Mouse (Mus musculus) mouse trophoblast stem cell (cell line): Measurements from ENCODE around the gene Olfr340.
"Not testable (repeated sequence)": the region's sequence is repeated elsewhere in the genome, so short reads cannot be mapped to it uniquely, and the experiment has no call there.

Source experiments
- in situ Hi-C, 2 experiments: fragments of 300-500 bp; cut with MseI, MboI; formaldehyde crosslinking; loops; 2 replicates in 1 of 2; 3 replicates in 1 of 2; pipeline ENCODE4 v1.15.1; 2025

Olfr340 gene

DNA sequence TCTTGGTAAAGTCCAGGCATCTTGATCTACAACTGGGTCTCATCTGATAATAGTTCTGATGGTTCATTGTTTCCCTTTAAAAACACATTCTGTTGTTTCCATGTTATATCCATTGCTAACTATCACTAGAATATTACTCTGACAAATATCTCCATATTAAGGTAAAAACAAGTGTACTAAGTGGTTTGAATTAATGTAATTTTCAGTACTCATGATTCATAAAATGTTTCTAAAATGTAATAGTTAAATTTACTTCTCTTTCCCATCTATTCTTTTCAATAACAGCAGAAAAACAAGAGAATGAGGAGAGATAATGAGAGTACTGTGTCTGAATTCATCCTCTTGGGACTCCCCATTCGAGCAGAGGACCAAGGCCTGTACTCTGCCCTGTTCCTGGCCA, at the start of gene Olfr340:
TSS of gene Olfr340 (plus strand) at position 301 of the 400 bp plus-strand sequence.
- in situ Hi-C loops: no loop called here

DNA sequence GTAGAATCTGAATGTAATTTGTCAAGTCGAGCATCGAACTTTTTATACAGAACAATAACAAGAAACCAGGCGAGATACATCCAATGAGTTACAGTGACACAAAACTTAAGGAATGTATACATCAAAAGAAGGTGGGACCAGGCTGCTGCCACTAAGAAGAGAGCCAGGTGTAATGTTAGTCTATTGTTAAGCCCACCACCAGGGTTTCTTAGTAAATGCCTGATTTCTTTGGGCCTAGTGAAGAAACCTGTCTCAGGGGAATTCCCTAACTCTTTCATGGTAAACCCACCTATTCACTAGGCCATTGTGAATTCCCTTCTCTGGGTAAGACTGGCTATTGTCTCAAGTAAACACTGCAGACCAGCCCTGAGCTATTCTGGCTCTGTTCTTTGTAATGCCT, 37.2 kb upstream of the Olfr340 start:
- in situ Hi-C loops: not testable (repeated sequence)

DNA sequence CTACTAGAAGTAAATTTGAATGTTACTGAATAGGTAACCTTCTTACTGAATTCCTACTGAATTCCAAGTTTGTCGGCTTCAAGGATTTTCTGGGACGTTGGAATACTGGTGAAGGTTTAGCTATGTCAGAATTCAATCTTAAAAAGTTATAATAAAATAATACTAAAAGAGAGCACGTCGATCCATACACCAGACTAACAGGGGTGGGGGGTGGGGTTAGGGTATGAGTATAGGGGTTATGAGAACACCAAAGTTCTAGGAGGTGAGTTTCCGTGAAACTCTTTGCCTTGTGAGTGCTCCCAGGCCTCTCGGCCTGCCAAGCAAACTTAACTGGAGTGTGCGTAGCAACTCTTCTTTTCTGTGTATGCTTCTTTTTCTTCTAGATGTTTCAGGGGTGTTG, 36.8 kb upstream of the Olfr340 start:
- in situ Hi-C loops: not testable (repeated sequence)

DNA sequence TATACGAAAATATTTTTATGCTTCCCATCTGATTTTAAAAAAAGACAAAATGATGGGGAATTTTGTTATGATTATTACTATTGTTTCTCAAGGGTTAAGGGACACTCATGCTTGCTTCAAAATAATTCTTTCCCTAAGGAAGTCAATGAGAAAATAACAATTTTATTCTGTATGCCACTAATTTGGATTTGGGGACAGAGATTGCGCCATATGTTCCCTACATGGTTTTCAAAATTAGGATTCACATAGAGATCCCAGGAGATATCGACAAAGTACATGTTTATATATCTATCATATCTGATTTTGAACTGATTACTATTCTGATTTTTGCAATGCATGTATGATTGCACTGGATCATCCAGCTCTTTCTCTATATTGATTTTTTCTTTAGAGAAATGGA, 33.7 kb upstream of the Olfr340 start, which contains the start of gene Olfr339:
TSS of gene Olfr339 (plus strand) at position 301 of the 400 bp plus-strand sequence.
- in situ Hi-C loops: no loop called here

DNA sequence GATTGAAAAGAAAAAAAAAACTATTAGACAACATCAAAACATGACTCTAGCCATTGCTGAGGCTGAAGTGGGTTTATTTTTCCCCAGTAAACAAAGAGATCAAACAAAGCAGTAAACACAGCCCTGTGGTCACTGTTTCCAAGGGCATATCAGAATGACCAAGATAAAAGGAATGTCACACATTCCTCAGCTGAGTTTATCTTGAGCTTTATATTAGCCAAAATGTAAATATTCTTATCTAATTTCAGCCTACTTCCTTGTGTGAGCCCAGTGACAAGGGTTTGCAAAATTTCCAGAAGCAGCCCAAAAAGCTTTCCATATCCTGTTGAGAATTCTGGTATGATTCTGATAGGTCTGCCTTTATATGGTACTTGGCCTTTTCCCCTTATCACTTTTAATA, 21.2 kb downstream of the Olfr340 start:
- in situ Hi-C loops: no loop called here

DNA sequence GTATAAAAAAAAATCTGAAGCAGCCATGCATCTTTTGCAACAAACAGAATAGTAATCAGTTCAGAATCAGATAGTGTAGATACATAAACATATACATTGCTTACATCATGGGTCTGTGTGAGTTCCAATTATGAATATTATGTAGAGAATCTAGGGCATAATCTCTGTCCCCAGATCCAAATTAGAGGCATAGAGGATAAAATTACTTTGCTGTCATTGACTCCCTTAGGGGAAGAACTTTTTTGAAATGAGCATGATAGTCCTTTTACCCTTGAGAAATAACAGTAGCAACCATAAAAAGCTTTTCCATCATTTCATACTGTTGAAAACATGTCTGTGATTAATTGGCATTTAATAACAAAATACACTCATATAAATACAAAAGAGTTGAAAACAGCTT, 30.0 kb downstream of the Olfr340 start, which contains the start of gene Olfr341:
TSS of gene Olfr341 (minus strand) at position 101 of the 400 bp plus-strand sequence.
- in situ Hi-C loops: no loop called here
